11 mouse cellular contexts compared by ENCODE assay signal in genomic region chr11:70499566-70500475, GRCm38 (mm10). TPM values are rescaled to one million over a fixed set of nuclear protein-coding genes. Genes with fewer than 3 reads are reported as not detected.
A peak's percentile ranks its signal among the peaks of the same experiment; 100 is the strongest.
DNase-seq lines count a peak whose midpoint lies in the region; ATAC-seq and TF ChIP-seq lines count a peak whose summit lies in the region.
"Had no signal": no experiment of that assay in that cellular context is flagged by ENCODE, and none has a peak within 500 bp of the region (broad histone marks: within the 10 kb centered on the region; RNA-seq: fewer than 3 reads in every experiment).

No protein-coding gene starts in this region.

- POLR2A ChIA-PET in Patski (lab: Charles Lee) = no interaction called here

- TF ChIP-seq CTCF in Patski (IDR thresholded peaks at IDR 0.05) = peak; percentile 79

- no peak overlapping the region for H3K9ac ChIP-seq in kidney, embryonic 15.5 days
- no peak overlapping the region for H3K9ac ChIP-seq in intestine, embryonic 15.5 days
- no peak overlapping the region for H3K9ac ChIP-seq in forebrain, embryonic 11.5 days (ENCODE audit: low read length)
- H3K9ac ChIP-seq: limb, embryonic 13.5 days; neural tube, embryonic 12.5 days had no signal

- no peaks in the 10 kb centered on the region for H3K9me3 ChIP-seq in kidney, embryonic 15.5 days (replicated peaks)
- no peaks in the 10 kb centered on the region for H3K9me3 ChIP-seq in intestine, embryonic 15.5 days
- no peaks in the 10 kb centered on the region for H3K9me3 ChIP-seq in forebrain, embryonic 11.5 days (ENCODE audit: control insufficient read depth, low read length)
- H3K9me3 ChIP-seq: limb, embryonic 13.5 days; neural tube, embryonic 12.5 days had no signal

- CTCF ChIA-PET in Patski (lab: Charles Lee) = interaction anchor here (0.8 to 2.4 kb wide), 20 partner anchors 10 to 89 kb away, joined by 3 to 16 read pairs (median 4); partner anchors contain the start of genes Arrb2 and Med11

- no peak overlapping the region for H3K4me2 ChIP-seq in kidney, embryonic 15.5 days
- H3K4me2 ChIP-seq in intestine, embryonic 15.5 days (replicated peaks) = 0 out of 2 replicates have a peak overlapping the region, but pooled peaks have one; percentile 3
- H3K4me2 ChIP-seq in forebrain, embryonic 11.5 days (ENCODE audit: low read depth, low read length, severe bottlenecking) = no peak overlapping the region
- H3K4me2 ChIP-seq: limb, embryonic 13.5 days; neural tube, embryonic 12.5 days had no signal

- WGBS in kidney, embryonic 15.5 days = 69% methylated on average over 14 of the region's 14 CpGs
- WGBS in intestine, embryonic 15.5 days = 63% methylated on average over 14 of the region's 14 CpGs
- 74% methylated on average over 14 of the region's 14 CpGs for WGBS in forebrain, embryonic 11.5 days

- H3K36me3 ChIP-seq in kidney, embryonic 15.5 days = no peaks in the 10 kb centered on the region
- no peaks in the 10 kb centered on the region for H3K36me3 ChIP-seq in intestine, embryonic 15.5 days
- no peaks in the 10 kb centered on the region for H3K36me3 ChIP-seq in forebrain, embryonic 11.5 days (ENCODE audit: control insufficient read depth, insufficient read depth, low read length)
- H3K36me3 ChIP-seq: limb, embryonic 13.5 days; neural tube, embryonic 12.5 days had no signal

- ATAC-seq in kidney, embryonic 15.5 days (replicated peaks; ENCODE audit: low FRiP score) = no peak
- ATAC-seq in Patski = no peak
- ATAC-seq in intestine, embryonic 15.5 days = peak; percentile 27
- ATAC-seq in forebrain, embryonic 11.5 days (replicated peaks; ENCODE audit: low FRiP score) = no peak

- in situ Hi-C loops in Patski (cut with MboI; ENCODE audit: low pct_unique_long_range_greater_than_20kb) = loop anchor here (5.0 kb wide), 1 partner anchor 48 kb away; the partner anchor contains the start of gene Med11

- no peak overlapping the region for H3K4me3 ChIP-seq in kidney, embryonic 15.5 days (replicated peaks)
- no peak overlapping the region for H3K4me3 ChIP-seq in intestine, embryonic 15.5 days (replicated peaks)
- H3K4me3 ChIP-seq in forebrain, embryonic 11.5 days (ENCODE audit: low read depth, low read length) = no peak overlapping the region
- H3K4me3 ChIP-seq: limb, embryonic 13.5 days; neural tube, embryonic 12.5 days had no signal

- peaks cover under 1% of the 10 kb centered on the region; the same call in 1 of the 2 replicates for H3K27me3 ChIP-seq in kidney, embryonic 15.5 days
- H3K27me3 ChIP-seq in Patski = no peaks in the 10 kb centered on the region
- no peaks in the 10 kb centered on the region for H3K27me3 ChIP-seq in intestine, embryonic 15.5 days (replicated peaks)
- no peaks in the 10 kb centered on the region for H3K27me3 ChIP-seq in forebrain, embryonic 11.5 days (ENCODE audit: control insufficient read depth, insufficient read depth, low read length)
- H3K27me3 ChIP-seq: limb, embryonic 13.5 days; neural tube, embryonic 12.5 days had no signal

- H3K27ac ChIP-seq in kidney, embryonic 15.5 days = no peak overlapping the region
- H3K27ac ChIP-seq in intestine, embryonic 15.5 days = 0 out of 2 replicates have a peak overlapping the region, but pooled peaks have one; percentile 10
- no peak overlapping the region for H3K27ac ChIP-seq in forebrain, embryonic 11.5 days (ENCODE audit: low read depth, low read length)
- H3K27ac ChIP-seq: limb, embryonic 13.5 days; neural tube, embryonic 12.5 days had no signal

- DNase-seq in kidney, adult 18-20 months = peak; percentile 46
- DNase-seq in Patski (ENCODE audit: low read depth, low spot score) = no peak
- DNase-seq in lung, postnatal 36 days = peak; percentile 82
- no peak for DNase-seq in spleen, postnatal 4 days (ENCODE audit: low spot score in 2 of 2)
- no peak for DNase-seq in layer of hippocampus, postnatal 36 days
- DNase-seq in forebrain, embryonic 11.5 days (ENCODE audit: low spot score) = no peak

- H3K4me1 ChIP-seq in kidney, embryonic 15.5 days = no peaks in the 10 kb centered on the region
- H3K4me1 ChIP-seq in intestine, embryonic 15.5 days (replicated peaks) = no peaks in the 10 kb centered on the region
- no peaks in the 10 kb centered on the region for H3K4me1 ChIP-seq in forebrain, embryonic 11.5 days (replicated peaks; ENCODE audit: control insufficient read depth, insufficient read depth, low read length)
- H3K4me1 ChIP-seq: limb, embryonic 13.5 days; neural tube, embryonic 12.5 days had no signal

RNA-seq across cellular contexts. Expression of gene Tm4sf5, which starts 5.2 kb away (rescaled TPM):
- polyA plus RNA-seq in kidney, embryonic 15.5 days (2015; fragmentation: Nextera tagmentation; extraction: Ambion mirVana) = 0.82 and 0.88 TPM in 2 replicates
- polyA plus RNA-seq in Patski (2021) = 0.41 TPM
- 179 and 192 TPM in 2 replicates for polyA plus RNA-seq in intestine, embryonic 15.5 days (2015; fragmentation: Nextera tagmentation; extraction: Ambion mirVana)
- not detected for total RNA-seq in layer of hippocampus, postnatal 36 days (2021)
- 0.91 TPM in 1 of 2 replicates, not detected in the other for polyA plus RNA-seq in forebrain, embryonic 11.5 days (2014; fragmentation: Nextera tagmentation; extraction: Ambion mirVana)
- polyA plus RNA-seq: neural tube, embryonic 12.5 days had no signal

RNA-seq across cellular contexts. Expression of gene Vmo1, which starts 14.6 kb away (rescaled TPM):
- 0.35 and 0.40 TPM in 2 replicates for polyA plus RNA-seq in kidney, embryonic 15.5 days (2015; fragmentation: Nextera tagmentation; extraction: Ambion mirVana)
- polyA plus RNA-seq in Patski (2021) = not detected
- 0.60 and 0.80 TPM in 2 replicates for polyA plus RNA-seq in intestine, embryonic 15.5 days (2015; fragmentation: Nextera tagmentation; extraction: Ambion mirVana)
- total RNA-seq in layer of hippocampus, postnatal 36 days (2021) = not detected
- polyA plus RNA-seq in forebrain, embryonic 11.5 days (2014; fragmentation: Nextera tagmentation; extraction: Ambion mirVana) = not detected in 2 replicates
- polyA plus RNA-seq: neural tube, embryonic 12.5 days had no signal

RNA-seq across cellular contexts. Expression of gene Gltpd2, which starts 19.2 kb away (rescaled TPM):
- 0.91 and 1.1 TPM in 2 replicates for polyA plus RNA-seq in kidney, embryonic 15.5 days (2015; fragmentation: Nextera tagmentation; extraction: Ambion mirVana)
- not detected for polyA plus RNA-seq in Patski (2021)
- polyA plus RNA-seq in intestine, embryonic 15.5 days (2015; fragmentation: Nextera tagmentation; extraction: Ambion mirVana) = 1.5 and 2.2 TPM in 2 replicates
- total RNA-seq in layer of hippocampus, postnatal 36 days (2021) = not detected
- 0.35 and 0.56 TPM in 2 replicates for polyA plus RNA-seq in forebrain, embryonic 11.5 days (2014; fragmentation: Nextera tagmentation; extraction: Ambion mirVana)

RNA-seq across cellular contexts. Expression of gene Psmb6, which starts 25.3 kb away (rescaled TPM):
- polyA plus RNA-seq in kidney, embryonic 15.5 days (2015; fragmentation: Nextera tagmentation; extraction: Ambion mirVana) = 755 and 782 TPM in 2 replicates
- 323 TPM for polyA plus RNA-seq in Patski (2021)
- 646 and 704 TPM in 2 replicates for polyA plus RNA-seq in intestine, embryonic 15.5 days (2015; fragmentation: Nextera tagmentation; extraction: Ambion mirVana)
- total RNA-seq in layer of hippocampus, postnatal 36 days (2021) = 100 to 1,000 TPM; 174 to 193 TPM
- polyA plus RNA-seq in forebrain, embryonic 11.5 days (2014; fragmentation: Nextera tagmentation; extraction: Ambion mirVana) = 812 and 901 TPM in 2 replicates

RNA-seq across cellular contexts. Expression of gene Gm40193, which starts 32.9 kb away (rescaled TPM):
- not detected in 2 replicates for polyA plus RNA-seq in kidney, embryonic 15.5 days (2015; fragmentation: Nextera tagmentation; extraction: Ambion mirVana)
- not detected for polyA plus RNA-seq in Patski (2021)
- polyA plus RNA-seq in intestine, embryonic 15.5 days (2015; fragmentation: Nextera tagmentation; extraction: Ambion mirVana) = not detected in 2 replicates
- not detected for total RNA-seq in layer of hippocampus, postnatal 36 days (2021)
- not detected in 2 replicates for polyA plus RNA-seq in forebrain, embryonic 11.5 days (2014; fragmentation: Nextera tagmentation; extraction: Ambion mirVana)
- polyA plus RNA-seq: heart, embryonic 16.5 days; limb, embryonic 13.5 days; neural tube, embryonic 12.5 days had no signal

Comparison
In these comparisons a context has a peak if more than half of its experiments do, and no peak if none do; other contexts are left out.
1. DNase-seq: peak in kidney, adult 18-20 months (single experiment) and lung, postnatal 36 days (single experiment); none in Patski (single experiment), spleen, postnatal 4 days (0 of 2), layer of hippocampus, postnatal 36 days (0 of 2) and forebrain, embryonic 11.5 days (single experiment).
2. RNA of gene Tm4sf5, which starts 5.2 kb away (polyA plus RNA-seq): 179 to 192 TPM in intestine, embryonic 15.5 days; 0.82 to 0.88 TPM in kidney, embryonic 15.5 days, 0.41 TPM in Patski (single experiment) and 0.91 TPM in forebrain, embryonic 11.5 days; every median in the first group is over 10 times any median in the second.